Mouse (Mus musculus): ENCODE measurements around the gene Olfr90.

DNA sequence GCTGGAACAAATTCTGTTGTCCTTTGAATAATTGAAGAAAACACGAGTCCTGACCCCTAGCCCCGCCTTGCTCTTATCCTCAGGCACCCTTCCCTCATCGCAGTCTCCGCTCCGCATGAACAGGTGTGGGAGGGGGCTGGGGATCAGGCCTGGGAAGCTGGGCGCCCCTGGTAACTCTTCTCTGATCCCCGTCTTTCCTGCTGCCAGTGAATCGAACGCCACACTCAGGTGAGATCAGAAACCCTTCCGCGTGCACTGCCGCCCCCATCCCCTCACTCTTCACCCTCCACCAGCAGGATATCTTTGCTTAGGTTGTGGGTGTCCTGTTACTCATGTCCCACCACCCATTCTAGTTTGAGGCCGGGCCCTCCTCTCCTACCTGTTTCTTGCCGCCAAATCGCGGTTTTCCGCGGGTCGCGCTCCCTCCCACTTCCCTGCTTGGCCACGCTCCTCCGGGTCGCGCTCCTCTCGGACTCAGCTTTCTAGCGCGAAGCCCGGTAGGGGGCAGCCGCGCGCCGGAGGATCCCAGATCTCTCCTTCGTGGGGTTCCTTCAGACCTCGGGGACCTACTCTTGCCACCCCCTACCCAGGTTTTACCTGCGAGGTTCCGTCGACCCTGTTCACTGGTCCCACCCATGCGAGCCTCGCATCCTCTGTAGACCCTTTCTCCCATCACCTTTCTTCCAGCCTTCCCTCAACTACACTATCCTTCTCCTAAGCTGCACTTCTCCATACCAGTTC lies 38.6 kb downstream of the Olfr90 start:
- no peak for TF ChIP-seq POLR2A (IDR thresholded peaks at IDR 0.05; ENCODE audit: insufficient read depth, low read depth, low read length)
- TF ChIP-seq CTCF (IDR thresholded peaks at IDR 0.05; ENCODE audit: insufficient read depth, low read depth, low read length) = peak; percentile 64
